Mouse (Mus musculus) cerebellum, adult 2 months (tissue): Measurements from ENCODE around the gene Cmc1. TPM values are rescaled to one million over a fixed set of nuclear protein-coding genes. Genes with fewer than 3 reads are reported as not detected.

Experiments used
- DNase-seq, 2 experiments: peaks; one replicate each; pipeline ENCODE4 v3.0.0; 2021
- H3K27ac ChIP-seq: fragments of 200-500 bp; 2 replicates; pipeline ENCODE4 v1.5.1; 2012; ENCODE audit warnings: low read length, control low read depth, inconsistent platforms; ENCODE audit not compliant: insufficient read depth
- H3K27me3 ChIP-seq: fragments of 200-500 bp; 2 replicates; pipeline ENCODE4 v1.6.1; 2012; ENCODE audit warnings: inconsistent platforms, mild to moderate bottlenecking, low read length, moderate library complexity; ENCODE audit not compliant: control insufficient read depth, insufficient read depth
- H3K4me1 ChIP-seq: fragments of 200-500 bp; 2 replicates; pipeline ENCODE4 v1.6.1; 2011; ENCODE audit warnings: low read length; ENCODE audit not compliant: control insufficient read depth, insufficient read depth
- H3K4me3 ChIP-seq: fragments of 200-500 bp; replicated peaks from 2 replicates; pipeline ENCODE3; 2011; ENCODE audit warnings: mild to moderate bottlenecking, low read depth, low read length, control low read depth; ENCODE audit not compliant: insufficient read depth
- CTCF ChIP-seq: fragments of 200-500 bp; IDR thresholded peaks from 2 replicates; pipeline ENCODE4 v1.5.1; 2011; ENCODE audit warnings: low read depth, mild to moderate bottlenecking, control low read depth, low read length, moderate library complexity, borderline replicate concordance; ENCODE audit not compliant: insufficient read depth
- POLR2A ChIP-seq: fragments of 200-500 bp; IDR thresholded peaks from 2 replicates; pipeline ENCODE4 v1.6.1; 2011; ENCODE audit warnings: low read length, control low read depth, borderline replicate concordance; ENCODE audit not compliant: insufficient read depth
- WGBS: fragments of 180-500 bp; shearing (Covaris S2); methylation state at CpG from one replicate; pipeline ENCODE4 v1.1.7; 2018; 5-methylcytosine and 5-hydroxymethylcytosine counted together
- polyA plus RNA-seq: library from polyadenylated mRNA; depleted of rRNA; stranded (reverse); fragments of >200 nt; gene quantifications from 2 replicates; pipeline ENCODE4 v1.2.3, GENCODE M21; 2012; rRNA removed

Gene Cmc1
- polyA plus RNA-seq, 1 experiment: 22.4 TPM

- no peak for TF ChIP-seq CTCF
- TF ChIP-seq POLR2A: no peak
- DNase-seq: no peak
- no peaks in the 10 kb centered on the region for H3K4me1 ChIP-seq
- WGBS: 41% methylated on average over 2 of the region's 2 CpGs
- no peak overlapping the region for H3K27ac ChIP-seq
- no peak overlapping the region for H3K4me3 ChIP-seq
- H3K27me3 ChIP-seq: no peaks in the 10 kb centered on the region
These were observed 125.0 kb downstream of the Cmc1 start for GRCm38 (mm10) chr9:118024966-118025365.

Other genes with a start within 250 kb of the Cmc1 start
- gene Azi2, start 109.7 kb downstream of the Cmc1 start, polyA plus RNA-seq: 60.9 and 62.1 TPM in 2 replicates